Mouse (Mus musculus) hematopoietic stem cell, adult 5-6 weeks (primary cell): ENCODE measurements at regions not wholly inside any gene's neighbourhood (a gene's known extent, or its start where the extent isn't known, plus 50 kb on each side); places are given as distances from the start of the nearest gene placed in this dataset.

ENCODE experiments used
- ATAC-seq, 2 experiments: fragments of 125-278 bp in 1 of 2; replicated peaks in 1 of 2; 2 replicates each; pipeline ENCODE4 v1.8.0; 2016 to 2017; ENCODE audit warnings: inconsistent platforms in 2 of 2, mild to moderate bottlenecking in 2 of 2, moderate number of reproducible peaks in 2 of 2, low read depth in 1 of 2, moderate TSS enrichment in 1 of 2; ENCODE audit not compliant: low FRiP score in 2 of 2, poor library complexity in 2 of 2, severe bottlenecking in 2 of 2, insufficient read depth in 1 of 2, low TSS enrichment in 1 of 2

DNA sequence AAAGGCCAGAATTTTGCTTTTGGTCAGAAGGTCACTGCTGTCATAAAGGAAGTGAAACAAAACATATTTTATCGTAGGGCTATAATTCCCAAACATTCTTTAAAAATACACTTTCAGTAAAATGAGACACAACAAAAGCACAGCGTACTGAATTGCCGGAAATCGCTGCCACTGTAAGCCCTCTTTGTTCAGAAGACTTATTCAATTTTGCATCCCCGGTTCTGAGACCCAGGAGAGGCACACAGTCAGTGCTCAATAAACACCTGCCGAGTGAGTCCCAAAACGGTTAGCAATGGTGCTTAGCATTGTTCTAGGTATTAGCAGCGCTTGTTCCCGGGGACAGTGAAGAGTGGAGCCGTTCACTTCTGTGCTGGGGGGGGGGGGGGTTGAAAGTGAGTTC, 72.9 kb upstream of the Lmo2 start:
- ATAC-seq: no peak

DNA sequence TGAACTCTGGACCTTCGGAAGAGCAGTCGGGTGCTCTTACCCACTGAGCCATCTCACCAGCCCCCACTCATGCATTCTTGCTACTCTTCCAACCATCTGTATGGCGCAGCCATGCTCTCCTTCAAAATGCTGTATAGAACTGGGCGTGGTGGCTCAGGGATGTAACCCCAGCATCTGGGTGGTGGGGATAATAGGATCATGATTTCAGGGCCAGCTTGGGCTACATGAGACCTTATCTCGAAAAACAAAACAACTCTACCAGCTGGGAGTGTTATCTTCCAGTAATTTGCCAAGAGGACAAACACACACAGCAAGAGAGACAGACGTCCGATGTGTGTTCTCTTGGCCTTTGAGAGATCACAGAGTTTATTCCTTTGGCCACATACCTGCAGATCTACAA, 69.8 kb upstream of the Lmo2 start:
- no peak for ATAC-seq

DNA sequence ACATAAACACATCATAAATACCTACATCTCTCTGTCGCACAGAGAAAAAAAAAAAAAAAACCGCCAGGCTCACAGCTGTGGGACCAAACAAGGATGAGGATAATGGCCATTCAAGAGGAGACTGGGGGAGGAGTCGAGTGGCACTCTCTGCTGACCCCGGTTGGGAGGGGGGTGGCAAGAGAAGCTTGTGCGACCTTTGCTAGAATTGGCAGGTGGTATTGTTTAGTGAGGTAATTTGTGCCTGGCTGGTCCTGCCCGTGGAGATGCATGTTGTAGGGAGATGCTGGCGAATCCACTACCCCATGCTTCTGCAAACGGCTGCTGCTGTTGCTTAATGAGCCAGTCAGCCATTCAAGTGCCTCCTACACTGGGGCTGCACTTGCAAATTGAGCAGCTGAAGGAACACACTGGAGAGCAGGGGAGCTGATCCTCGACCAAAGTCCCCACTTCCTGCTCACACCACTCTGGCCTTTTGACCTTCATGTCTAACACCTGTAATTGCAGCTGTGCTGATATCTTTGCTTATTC, 66.5 kb upstream of the Lmo2 start:
- ATAC-seq: no peak

DNA sequence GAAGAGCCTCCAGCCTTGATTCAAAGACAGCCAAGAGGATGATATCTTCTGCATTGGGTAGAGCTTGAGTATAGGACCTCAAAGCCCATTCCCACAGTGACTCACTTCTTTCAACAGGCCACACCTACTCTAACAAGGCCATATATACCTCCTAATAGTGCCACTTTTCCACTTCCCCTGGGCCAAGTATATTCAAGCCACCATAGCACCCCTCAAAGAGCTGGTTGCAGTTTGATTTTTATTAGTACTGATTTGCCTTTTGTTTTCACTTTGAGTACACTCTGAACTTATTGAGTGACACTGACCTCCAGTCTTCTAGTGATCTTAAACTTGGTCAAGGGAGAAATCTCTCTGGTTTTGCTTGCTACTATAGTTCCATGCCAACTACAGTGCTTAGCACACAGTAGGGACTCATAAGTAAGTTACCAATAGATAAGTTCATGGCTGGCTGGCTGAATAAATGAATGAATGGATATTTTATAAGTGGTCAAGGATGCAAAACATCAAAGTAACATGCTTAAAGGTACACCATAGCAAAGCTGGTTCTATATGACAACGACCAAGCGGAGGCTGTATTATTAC, 64.5 kb upstream of the Lmo2 start:
- ATAC-seq: no peak

DNA sequence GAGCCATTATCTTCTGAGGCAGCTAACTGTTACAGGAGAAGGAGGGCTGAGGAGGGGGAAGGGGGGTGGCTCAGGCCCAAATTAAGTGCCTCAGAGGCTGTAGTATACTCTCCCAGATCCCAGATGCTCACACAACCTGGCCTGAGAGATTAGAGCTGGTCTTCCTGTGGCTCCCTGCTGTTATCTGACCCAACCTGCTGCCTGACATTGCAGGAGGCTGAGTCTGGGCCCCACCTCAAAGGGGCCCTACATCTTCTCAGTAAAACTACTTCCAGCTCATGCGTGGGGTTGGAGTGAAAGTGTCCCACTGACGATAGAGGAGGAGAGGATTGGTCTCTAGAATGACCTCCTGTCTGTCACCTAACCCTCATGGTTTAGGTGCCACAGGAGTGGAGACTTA, 64.0 kb upstream of the Lmo2 start:
- ATAC-seq: peak; percentile 39 to 75; a peak in 3 of 4 replicates

DNA sequence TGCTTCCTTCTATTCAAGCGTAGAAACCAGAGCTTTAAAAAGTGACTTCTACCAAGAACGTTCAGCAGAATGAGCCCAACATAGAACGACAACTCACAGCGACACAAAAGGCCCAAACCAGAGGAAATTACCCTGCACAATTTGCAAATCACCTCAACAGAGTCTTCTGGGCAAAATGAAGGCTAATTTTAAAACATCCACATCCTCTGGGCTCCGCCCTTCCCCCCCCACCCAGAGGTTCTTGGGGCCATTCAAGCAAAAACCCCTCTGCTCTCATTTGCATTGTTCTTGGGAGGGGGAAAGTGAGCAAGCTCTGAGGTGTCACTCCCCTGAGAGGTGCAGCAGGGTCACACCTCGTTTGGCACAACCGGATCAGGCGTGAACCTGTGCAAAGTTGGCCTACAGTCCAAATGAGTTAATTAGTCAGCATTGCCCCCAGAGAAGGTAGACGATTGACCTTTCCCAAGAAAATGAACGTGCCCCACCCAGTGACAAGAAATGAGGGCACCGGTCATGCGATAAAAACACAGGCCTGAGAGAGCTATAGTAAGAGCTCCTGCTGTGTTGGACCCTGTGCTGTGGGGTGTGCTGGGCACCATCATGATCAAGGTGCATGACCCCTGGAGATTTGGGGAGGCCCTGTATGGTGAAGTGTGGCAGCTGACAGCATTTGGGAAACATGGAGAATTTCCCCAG, 62.7 kb upstream of the Lmo2 start:
- no peak for ATAC-seq

DNA sequence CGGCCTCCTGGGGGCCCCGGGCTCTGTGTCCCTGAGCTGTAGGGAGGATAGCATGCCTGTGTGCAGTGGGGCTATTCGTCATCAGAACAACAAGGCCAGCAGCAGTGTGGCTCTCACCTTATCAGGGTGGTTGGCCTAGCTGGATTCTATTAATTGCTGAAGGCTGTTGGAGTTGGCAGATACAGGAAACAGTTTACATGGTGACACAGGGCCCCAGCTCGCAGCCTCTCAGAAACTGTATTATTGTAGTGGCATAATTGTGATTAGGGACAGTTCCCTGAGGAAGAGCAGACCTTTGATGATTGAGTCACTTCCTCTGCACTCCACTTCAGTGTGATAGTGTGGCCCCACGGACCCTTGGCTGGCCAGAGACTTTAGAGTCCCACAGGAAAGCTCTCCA, 61.6 kb upstream of the Lmo2 start:
- ATAC-seq: peak in 1 of 2 experiments; percentile 23; a peak in 1 of 4 replicates

DNA sequence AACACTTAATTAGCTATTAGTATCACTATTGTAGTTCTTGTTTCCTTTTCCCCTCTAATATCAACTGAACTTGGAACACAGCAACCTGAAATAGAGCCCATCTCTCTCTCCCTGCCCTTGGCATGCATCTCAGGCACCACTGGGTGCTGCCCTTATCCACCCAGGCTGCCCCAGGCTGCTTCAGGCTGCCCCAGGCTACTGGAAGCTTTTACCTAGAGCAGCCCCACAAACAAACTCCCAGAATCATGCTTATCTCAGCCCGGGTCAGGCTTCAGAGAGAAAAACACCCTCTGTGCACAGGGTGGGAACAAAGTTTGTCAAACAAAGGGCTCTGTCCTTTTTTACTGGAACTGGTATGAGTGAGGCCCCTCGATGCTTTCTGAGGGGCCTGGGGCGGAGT, 61.0 kb upstream of the Lmo2 start:
- ATAC-seq: peak in 1 of 2 experiments; percentile 33; a peak in 1 of 4 replicates

DNA sequence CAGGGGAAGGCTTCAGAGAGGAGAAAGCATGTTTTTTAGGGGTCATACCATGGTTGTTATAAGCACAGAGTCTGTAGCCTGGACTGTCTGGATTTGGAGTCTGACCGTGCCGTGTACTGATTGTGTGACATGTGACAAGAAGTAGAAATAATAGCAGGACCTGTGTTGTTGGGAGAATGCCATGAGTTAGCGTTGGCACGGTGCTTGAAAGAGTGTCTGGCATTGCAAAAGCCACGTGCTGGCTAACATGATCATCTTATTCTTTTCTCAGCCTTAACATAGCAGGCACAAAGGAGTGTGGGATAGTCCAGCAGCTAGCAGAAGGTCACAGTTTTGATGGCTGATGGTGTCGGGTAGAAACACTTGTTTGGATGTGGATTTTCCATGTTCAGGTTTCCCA, 58.1 kb upstream of the Lmo2 start:
- no peak for ATAC-seq

DNA sequence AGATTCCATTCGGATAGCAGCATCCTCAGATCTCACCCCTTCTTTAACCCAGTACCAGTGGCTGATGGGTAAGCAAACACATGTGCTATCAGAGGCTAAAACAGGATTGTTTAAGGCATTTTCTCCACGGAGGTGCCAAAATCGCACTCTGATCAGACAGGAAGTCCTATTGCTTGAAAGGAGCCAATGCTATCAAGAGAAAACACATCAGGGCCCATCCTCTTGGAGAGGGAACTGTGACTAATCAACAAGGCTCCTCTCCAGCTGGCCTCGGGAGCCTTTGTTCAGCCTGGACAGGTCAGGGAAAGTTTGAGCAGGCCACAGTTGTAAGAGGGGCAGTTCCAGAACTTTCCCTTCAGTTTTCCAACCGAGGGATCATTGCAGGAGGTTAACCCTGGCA, 57.4 kb upstream of the Lmo2 start:
- no peak for ATAC-seq

DNA sequence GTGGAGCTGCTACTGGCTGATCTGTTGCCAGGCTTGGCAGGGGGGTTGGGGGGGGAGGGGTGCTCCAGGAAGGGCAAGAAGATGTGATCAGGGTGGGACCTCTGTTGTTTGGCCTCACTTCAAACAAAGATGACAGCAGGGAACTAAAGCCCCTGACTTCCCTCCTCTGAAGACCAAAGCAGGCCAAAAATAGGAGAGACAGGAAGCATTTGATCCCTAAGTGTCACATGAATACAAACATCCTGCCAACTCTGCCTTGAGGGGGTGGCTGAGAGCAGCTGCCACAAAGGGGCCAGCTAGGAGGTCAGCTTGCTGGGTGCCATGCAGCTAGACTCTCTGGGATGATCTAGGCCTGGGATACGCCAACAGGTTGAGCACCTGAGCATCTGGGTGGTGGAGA, 56.3 kb upstream of the Lmo2 start:
- ATAC-seq: 0 out of 4 replicates have a peak, but pooled peaks of 1 of the 2 experiments have one; percentile 8

DNA sequence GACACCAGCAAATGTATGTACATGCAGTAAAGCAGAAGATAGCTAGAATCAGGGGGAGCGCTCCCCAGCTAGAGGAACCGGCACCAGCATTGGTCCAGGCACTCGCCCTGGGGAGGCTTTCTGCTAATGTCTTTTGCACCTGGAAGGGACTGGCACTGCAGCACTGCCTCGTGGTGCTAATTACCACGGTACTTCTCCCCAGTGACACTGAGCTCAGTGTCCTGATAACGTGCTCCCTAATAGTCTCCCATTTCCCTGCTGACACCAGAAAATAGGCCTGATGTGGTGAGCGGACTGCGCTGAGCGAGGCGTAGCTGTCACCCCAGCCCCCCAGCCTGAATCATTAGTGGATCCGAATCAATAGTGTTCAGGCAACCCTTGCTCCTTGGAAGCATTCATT, 55.0 kb upstream of the Lmo2 start:
- ATAC-seq: no peak

DNA sequence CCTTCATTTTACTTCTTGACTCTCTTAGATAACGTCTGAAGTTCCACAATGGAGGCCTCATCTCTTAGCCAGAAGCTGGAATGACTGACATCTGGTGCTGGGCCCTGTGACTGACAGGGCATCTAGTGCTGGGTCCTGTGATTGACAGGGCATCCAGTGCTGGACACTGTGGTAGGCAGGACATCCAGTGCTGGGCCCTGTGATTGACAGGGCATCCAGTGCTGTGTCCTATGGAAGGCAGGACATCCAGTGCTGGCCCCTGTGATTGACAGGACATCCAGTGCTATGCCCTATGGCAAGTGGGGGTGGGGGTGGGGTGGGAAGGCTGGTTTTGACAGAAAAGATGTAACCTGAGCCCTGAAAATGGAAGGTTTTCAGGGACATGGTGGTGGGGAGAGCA, 52.1 kb upstream of the Lmo2 start:
- no peak for ATAC-seq

DNA sequence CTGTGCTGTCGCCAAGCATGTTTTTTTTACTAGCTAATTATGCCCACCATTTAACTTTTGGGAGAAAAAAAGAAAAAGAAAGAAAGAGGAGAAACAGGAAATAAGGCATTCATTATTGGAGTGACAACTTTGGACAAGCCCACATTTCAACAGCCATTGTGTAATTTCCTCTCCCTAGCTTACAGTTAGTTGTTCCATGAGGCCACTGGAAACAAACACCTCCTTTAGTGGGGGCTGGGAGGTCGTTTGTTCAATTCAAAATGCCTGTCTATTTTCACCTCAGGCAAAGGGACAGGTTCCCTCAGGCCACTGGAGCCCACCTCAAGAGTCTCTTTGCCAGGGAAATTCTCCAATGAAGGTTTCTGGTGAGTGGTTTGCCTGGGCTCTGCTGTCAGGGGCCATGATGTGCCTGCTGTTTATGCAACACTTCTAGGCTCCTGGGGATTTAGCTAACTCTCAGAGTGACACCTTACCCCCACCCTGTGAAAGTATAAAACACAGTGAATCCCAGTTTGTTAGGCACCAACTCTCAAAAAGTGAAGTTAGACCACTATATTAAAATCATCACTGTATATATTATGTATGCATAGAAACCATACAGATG, 51.1 kb upstream of the Lmo2 start:
- peak; percentile 76 to 81 for ATAC-seq
